Mouse (Mus musculus) kidney, adult 8-10 months (tissue): ENCODE results near the gene Adcy9.

Source experiments
- DNase-seq, 2 experiments: peaks; one replicate each; pipeline ENCODE4 v3.0.0; 2022

Gene Adcy9

GRCm38 (mm10) chr16:4418776-4419545 is 1.3 kb downstream of the Adcy9 start:
- DNase-seq, result no peak

- no peak for DNase-seq
Measured at GRCm38 (mm10) chr16:4418072-4418471, 2.2 kb downstream of the Adcy9 start.

GRCm38 (mm10) chr16:4417455-4417854 is 2.8 kb downstream of the Adcy9 start:
- no peak for DNase-seq

- no peak for DNase-seq
Measured at GRCm38 (mm10) chr16:4414881-4415585, 5.3 kb downstream of the Adcy9 start.

- DNase-seq, result no peak
Measured at GRCm38 (mm10) chr16:4413988-4414880, 6.1 kb downstream of the Adcy9 start.

- no peak for DNase-seq
Measured at GRCm38 (mm10) chr16:4413301-4413700, 7.0 kb downstream of the Adcy9 start.

- DNase-seq, result no peak
Measured at GRCm38 (mm10) chr16:4412298-4412697, 8.0 kb downstream of the Adcy9 start.

- no peak for DNase-seq
Measured at GRCm38 (mm10) chr16:4411296-4411695, 9.0 kb downstream of the Adcy9 start.

GRCm38 (mm10) chr16:4407536-4407935 is 12.8 kb downstream of the Adcy9 start:
- DNase-seq, result no peak

- peak in 1 of 2 experiments; percentile 28 for DNase-seq
Measured at GRCm38 (mm10) chr16:4406706-4407105, 13.6 kb downstream of the Adcy9 start.

- no peak for DNase-seq
Measured at GRCm38 (mm10) chr16:4406047-4406586, 14.2 kb downstream of the Adcy9 start.

- DNase-seq, result peak in 1 of 2 experiments; percentile 69
Measured at GRCm38 (mm10) chr16:4404933-4405761, 15.2 kb downstream of the Adcy9 start.

GRCm38 (mm10) chr16:4401109-4401508 is 19.2 kb downstream of the Adcy9 start:
- DNase-seq, result no peak

- DNase-seq, result peak in 1 of 2 experiments; percentile 49
Measured at GRCm38 (mm10) chr16:4399471-4400223, 20.7 kb downstream of the Adcy9 start.

- no peak for DNase-seq
Measured at GRCm38 (mm10) chr16:4398782-4399181, 21.5 kb downstream of the Adcy9 start.

GRCm38 (mm10) chr16:4397636-4398035 is 22.7 kb downstream of the Adcy9 start:
- DNase-seq, result no peak

GRCm38 (mm10) chr16:4395687-4396341 is 24.5 kb downstream of the Adcy9 start:
- no peak for DNase-seq

GRCm38 (mm10) chr16:4394991-4395590 is 25.2 kb downstream of the Adcy9 start:
- DNase-seq, result no peak

- no peak for DNase-seq
Measured at GRCm38 (mm10) chr16:4383473-4384038, 36.7 kb downstream of the Adcy9 start.

- DNase-seq, result no peak
Measured at GRCm38 (mm10) chr16:4382406-4382805, 37.9 kb downstream of the Adcy9 start.
